Mouse (Mus musculus) MEL (cell line): ENCODE data around the gene Mok.

ENCODE experiments used
- CTCF ChIP-seq, 3 experiments: IDR thresholded peaks in 2 of 3; conservative IDR thresholded peaks in 1 of 3; 2 replicates each; pipeline ENCODE4 v1.5.1; 2011 to 2012; ENCODE audit warnings: low read length in 3 of 3, low read depth in 2 of 3, mild to moderate bottlenecking in 2 of 3, improper control_type of control experiment in 1 of 3, inconsistent platforms in 1 of 3, mixed read lengths in 1 of 3, moderate library complexity in 1 of 3; ENCODE audit not compliant: control insufficient read depth in 1 of 3, insufficient read depth in 1 of 3, poor library complexity in 1 of 3, severe bottlenecking in 1 of 3
- EP300 ChIP-seq, 2 experiments: IDR thresholded peaks; 2 replicates each; pipeline ENCODE4 v1.6.1; 2011; ENCODE audit warnings: improper control_type of control experiment in 2 of 2, low read length in 2 of 2, low read depth in 1 of 2, mild to moderate bottlenecking in 1 of 2
- MAX ChIP-seq: IDR thresholded peaks from 2 replicates; pipeline ENCODE4 v1.6.1; 2011; ENCODE audit warnings: low read length, improper control_type of control experiment
- MYC ChIP-seq: IDR thresholded peaks from 2 replicates; pipeline ENCODE4 v1.6.1; 2011; ENCODE audit warnings: low read depth, mild to moderate bottlenecking, low read length, improper control_type of control experiment, moderate library complexity
- POLR2A ChIP-seq, 2 experiments: IDR thresholded peaks; 2 replicates each; pipeline ENCODE4 v1.6.1; 2011 to 2012; ENCODE audit warnings: low read length in 2 of 2, mild to moderate bottlenecking in 2 of 2, control low read depth in 1 of 2, improper control_type of control experiment in 1 of 2, low read depth in 1 of 2, moderate library complexity in 1 of 2; ENCODE audit not compliant: control insufficient read depth in 1 of 2, insufficient read depth in 1 of 2, poor library complexity in 1 of 2
- POLR2AphosphoS5 ChIP-seq: IDR thresholded peaks from 2 replicates; pipeline ENCODE4 v1.6.1; 2012; ENCODE audit warnings: low read depth, borderline replicate concordance, mild to moderate bottlenecking, inconsistent platforms, low read length, moderate library complexity, mixed read lengths
- RCOR1 ChIP-seq: IDR thresholded peaks from 2 replicates; pipeline ENCODE4 v1.6.1; 2012; ENCODE audit warnings: low read depth, mild to moderate bottlenecking, inconsistent platforms, low read length, improper control_type of control experiment
- TCF12 ChIP-seq: IDR thresholded peaks from 2 replicates; pipeline ENCODE4 v1.6.1; 2014; ENCODE audit warnings: low read depth, mild to moderate bottlenecking, inconsistent platforms, low read length, improper control_type of control experiment, moderate library complexity
- UBTF ChIP-seq: IDR thresholded peaks from 2 replicates; pipeline ENCODE4 v1.6.1; 2012; ENCODE audit warnings: low read depth, mild to moderate bottlenecking, inconsistent platforms, low read length, improper control_type of control experiment, moderate library complexity, borderline replicate concordance; ENCODE audit not compliant: insufficient read depth

GRCm38 (mm10) chr12:110840348-110841198 is at the start of gene Mok:
- TF ChIP-seq CTCF (IDR thresholded peaks at IDR 0.05 in 2 of 3, conservative IDR thresholded peaks at IDR 0.05 in 1 of 3; ENCODE audit: control insufficient read depth in 1 of 3, insufficient read depth in 1 of 3, low read depth in 2 of 3, low read length in 3 of 3, poor library complexity in 1 of 3, severe bottlenecking in 1 of 3), result no peak
- TF ChIP-seq EP300 (IDR thresholded peaks at IDR 0.05; ENCODE audit: low read depth in 1 of 2, low read length in 2 of 2), result no peak
- TF ChIP-seq MYC, result no peak
- TF ChIP-seq RCOR1, result no peak
- peak in 1 of 2 experiments; percentile 43; a peak in 1 of 4 replicates for TF ChIP-seq POLR2A (IDR thresholded peaks at IDR 0.05; ENCODE audit: control insufficient read depth in 1 of 2, insufficient read depth in 1 of 2, low read depth in 1 of 2, low read length in 2 of 2, poor library complexity in 1 of 2)
- no peak for TF ChIP-seq TCF12
- no peak for TF ChIP-seq MAX
- no peak for TF ChIP-seq POLR2AphosphoS5
- peak; percentile 59; the same call in 1 of the 2 replicates for TF ChIP-seq UBTF
